Mouse (Mus musculus) R1 (cell line): Measurements from ENCODE around the gene Nhs.
A peak's percentile ranks its signal among the peaks of the same experiment; 100 is the strongest.

Experiments
- DNase-seq: peaks from one replicate; pipeline ENCODE4 v3.0.0-alpha.2; 2018; ENCODE audit warnings: low read depth, low spot score

Nhs gene

DNA sequence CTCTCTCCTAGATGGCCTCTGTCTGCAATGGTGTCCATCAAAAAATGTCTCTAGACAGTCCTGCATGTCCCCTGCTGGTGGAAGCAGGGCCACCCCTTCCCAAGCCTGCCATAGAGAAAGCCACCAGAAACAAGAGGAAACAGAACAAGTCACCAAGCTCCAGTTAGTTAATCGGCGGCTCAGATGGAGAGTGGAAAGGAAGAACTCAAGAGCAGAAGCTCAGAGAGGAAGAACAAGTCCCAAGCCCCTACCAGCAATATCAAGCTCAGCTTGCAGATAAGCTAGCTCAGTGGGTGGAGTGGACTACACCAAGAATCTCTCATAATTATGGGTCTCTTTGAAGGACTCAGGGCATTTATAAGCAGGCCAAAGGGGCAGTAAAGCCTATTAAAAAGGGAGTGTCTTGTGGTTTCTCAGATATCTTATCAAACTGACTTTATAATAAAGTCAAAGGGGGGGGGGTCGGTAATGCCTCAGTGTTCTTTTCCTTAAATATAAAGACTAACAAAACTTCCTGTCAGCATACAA is 139.4 kb downstream of the Nhs start:
- DNase-seq: no peak

DNA sequence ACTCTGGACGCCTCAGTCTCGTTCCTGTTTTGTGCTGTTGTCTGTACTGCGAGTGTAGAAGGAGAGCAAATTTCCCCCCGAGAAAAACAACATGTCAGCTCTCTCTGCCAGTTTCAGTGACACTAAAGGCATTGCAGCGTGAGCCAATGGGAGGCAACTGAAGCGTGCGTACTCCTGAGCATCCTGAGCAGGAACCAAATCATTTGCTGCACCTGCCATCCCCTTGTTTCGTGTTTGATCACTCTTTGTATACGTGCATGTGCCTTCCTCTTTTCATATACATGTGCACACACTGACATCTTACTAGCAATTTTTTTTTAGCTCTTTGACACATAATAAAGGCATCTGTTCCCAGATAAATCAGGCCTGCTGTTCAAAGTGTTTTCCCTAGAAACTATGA is 142.1 kb downstream of the Nhs start:
- DNase-seq: no peak

DNA sequence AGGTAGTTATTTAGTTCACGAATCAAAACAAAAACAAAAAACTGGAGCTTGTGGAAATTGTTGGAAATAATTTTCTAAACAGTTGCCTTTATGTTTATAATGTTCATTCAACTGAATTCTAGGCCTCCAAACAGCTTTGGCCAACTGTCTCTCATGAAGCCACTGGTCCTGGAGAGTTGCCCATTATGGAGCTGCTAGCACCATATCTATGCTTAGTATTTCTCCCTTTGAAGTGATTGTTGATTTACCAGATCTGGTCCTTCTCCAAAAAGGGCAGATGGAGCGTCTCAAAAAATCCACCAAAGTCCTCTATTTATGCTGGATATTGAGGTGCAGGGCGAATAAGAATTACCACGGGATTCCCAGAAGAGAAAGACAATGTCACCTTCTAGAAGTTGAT is 147.0 kb downstream of the Nhs start:
- no peak for DNase-seq

DNA sequence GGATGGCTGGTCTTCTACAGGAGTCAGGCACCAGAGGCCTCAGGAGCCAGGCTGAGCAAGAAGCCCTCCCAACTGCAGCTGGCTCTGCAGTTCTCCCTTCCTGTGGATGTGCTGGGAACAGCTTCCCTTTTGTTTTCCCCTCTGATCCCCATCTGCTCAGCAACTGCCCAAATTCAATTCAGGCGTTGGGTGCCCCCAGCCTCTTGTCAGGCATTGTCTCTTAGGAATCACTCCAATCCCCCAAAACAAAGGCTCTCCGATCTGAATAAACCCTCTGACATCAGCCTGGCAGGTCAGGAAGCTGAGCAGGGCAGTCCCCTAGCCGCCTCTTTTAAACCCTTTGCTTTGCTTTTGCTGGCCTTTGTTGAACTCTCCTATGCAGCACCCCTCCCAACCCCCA is 149.7 kb downstream of the Nhs start:
- DNase-seq: peak; percentile 77

DNA sequence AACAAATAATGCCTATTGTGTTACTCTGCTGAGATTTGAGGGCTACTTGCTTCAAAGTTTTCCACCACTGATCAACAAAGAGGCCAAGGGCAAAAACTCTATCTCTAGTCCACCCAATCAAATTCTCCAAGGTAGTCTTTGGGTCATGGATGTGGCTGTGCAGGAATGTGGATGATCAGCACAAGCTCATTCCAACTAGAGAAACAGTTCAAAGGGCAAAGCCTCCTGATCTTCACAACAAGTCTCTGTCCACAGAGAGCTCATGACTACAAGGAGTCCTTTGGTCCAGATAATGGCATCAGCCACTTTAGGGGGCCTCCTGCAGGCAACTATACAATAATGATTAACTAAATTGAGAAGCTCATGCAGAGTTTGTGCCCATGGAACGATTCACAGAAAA is 155.7 kb downstream of the Nhs start:
- DNase-seq: no peak

DNA sequence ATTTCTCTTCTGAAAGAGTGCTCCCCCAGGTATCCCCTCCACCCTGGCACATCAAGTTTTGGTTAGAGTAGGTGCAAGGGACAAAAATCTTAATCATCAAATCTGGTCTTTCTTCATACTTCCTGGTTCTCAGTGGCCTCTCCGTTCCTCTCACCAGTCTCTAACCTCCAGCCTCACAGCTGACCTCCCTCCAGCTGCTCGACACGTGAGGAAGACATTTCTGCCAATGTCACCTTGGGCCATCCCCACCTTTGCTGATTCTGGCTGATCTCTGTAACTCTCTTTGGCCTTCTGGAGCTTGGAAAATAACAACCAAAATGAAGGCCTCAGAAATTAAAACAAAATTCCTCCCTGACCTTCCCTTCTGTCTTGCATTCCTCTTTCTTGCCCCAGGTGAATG is 160.7 kb downstream of the Nhs start:
- no peak for DNase-seq

DNA sequence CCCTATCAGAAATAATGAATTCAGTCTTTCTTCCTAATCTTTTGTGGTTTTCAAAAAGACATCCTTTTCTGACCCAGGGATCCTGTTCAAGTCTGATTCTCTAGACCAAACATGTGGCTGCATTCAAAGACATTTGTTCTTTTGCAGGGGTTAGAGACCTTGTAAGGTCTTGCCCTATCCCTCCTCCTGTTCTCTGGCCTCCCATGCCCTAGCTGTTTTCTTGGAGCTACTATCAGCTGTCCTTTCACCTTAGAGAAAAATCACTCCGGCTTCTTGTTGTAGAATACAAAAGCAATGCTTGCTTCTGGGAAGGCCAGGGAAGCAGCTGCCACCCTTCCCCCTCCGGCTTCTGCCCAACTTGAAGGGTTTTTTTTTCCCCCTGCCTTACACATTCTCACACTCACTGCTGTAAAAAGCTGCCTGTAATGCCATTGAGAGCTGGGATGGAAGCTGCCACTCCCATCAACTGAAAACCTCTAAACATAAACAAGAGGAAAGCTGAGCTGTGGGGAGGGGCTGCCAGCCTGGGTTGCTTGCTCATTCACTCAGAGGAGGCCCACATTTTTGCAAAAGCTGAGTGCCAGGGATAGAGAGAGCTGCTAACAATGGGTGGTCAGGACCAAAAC is 162.2 kb downstream of the Nhs start:
- peak; percentile 50 for DNase-seq

DNA sequence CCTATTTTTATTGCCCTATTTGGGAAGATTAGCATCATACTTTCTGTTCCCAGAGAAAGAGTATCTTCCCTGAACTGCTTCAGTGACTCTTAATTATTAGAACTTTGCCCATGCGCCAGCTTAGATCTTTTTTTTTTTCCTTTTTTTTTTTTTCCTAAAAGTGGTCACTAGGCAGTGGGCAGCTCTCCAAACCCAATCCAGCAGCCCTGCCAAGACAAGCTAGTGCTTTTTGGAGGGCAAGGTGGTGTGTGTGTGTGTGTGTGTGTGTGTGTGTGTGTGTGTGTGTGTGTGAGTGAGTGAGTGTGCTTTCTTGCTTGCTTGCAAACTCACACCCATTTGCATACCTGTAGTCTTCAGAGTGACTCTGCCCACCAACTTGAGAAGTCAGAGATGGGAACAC is 169.4 kb downstream of the Nhs start:
- no peak for DNase-seq

DNA sequence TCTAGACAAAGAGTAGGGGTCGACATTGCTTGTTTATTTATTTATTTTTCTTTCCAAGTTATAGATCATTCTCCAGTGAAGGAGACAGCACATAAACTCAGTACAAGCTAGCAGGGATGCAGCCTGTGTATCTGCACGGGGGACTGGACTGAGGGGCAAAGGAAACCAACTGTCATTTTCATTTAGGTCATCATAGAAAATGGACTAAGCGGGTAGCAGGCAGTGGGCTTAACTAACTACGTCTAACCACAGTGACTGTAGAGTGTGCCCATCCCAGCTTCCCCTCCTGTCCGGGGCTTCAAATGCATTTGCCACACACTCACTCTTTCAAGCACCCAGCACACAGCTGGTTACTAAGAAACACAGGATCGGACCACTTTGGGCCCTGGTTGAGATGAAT is 174.6 kb downstream of the Nhs start:
- DNase-seq: no peak

DNA sequence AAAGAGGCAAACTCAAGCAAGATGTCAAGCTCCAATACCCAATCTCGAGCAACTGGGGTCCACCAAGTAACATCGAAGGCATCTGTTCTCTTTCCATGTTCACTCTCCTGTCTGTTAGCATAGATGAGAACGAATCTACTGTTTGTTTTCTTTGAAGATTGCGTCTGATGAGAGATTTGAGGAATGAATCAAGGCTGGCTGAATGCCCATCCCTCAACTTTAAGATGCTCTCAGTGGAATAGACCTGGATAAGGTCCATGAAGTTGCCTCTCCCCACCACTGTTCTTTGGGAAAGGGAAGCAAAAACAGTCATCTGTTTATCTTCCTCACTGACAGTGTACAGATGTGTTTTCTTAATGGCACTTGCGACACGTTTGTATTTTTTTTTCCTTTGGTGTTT is 178.1 kb downstream of the Nhs start:
- no peak for DNase-seq

DNA sequence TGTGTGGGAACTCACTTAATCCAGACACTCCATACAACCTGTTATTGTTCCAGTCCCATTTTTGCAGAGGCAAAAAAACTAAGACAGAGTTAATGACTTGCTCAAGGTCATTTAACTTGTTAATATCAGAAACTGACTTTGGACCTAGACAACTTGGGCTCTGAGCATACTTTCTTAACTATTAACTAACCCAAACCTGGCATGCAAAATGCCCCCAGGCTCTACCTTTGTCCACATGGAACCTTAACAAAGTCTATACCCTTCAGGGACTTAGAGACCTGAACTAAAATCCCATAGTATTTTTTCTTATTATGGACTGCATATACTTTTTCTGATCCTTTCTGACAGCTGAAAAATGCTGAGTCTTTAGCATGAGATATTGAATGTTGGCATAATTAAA is 179.6 kb downstream of the Nhs start:
- no peak for DNase-seq

DNA sequence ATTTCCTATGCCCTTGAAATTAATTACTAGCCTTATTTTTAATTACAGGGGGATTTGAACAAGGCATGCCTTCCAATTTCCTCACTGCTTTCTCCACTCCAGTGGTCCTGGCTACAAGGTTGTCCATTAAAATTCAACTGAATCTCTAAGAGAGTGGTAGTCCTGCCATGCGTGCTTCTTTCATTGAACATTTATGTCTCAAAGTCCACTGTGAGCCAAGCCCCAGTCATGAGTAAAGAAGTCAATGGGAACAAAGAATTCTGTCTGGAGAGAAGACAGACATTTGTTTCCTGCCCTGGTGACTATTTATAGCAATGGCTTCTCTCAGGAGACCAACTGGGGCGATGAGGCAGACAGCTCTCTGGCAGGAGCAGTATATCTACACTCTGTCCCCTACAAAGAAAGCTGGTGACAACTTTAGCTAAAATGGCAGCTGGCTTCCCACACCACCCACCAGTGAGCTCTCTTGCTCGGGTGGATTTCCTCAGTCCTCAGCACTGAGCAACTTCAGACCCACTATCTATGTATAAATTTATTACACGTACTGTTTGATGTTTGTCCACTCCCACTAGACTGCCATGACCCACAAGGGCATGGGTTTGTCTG is 182.2 kb downstream of the Nhs start:
- no peak for DNase-seq

DNA sequence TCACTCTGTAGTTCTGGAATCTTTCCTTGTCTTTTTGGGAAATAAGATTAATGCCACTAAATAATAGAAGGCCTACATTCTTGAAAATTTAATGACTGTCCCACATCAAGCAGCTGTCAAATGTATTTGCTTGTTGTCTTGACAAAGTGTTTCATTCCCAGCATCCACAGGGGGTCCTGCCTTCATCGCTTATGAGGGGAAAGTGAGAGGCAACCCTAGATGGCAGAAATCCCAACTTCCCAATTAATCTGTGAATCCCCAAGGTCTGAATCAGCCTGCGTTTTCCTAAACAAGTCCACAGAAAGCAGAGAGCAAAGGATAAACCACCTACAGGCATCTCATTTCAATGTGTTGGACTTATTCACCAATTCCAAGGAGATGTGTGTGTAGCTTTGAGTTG is 183.2 kb downstream of the Nhs start:
- DNase-seq: no peak

DNA sequence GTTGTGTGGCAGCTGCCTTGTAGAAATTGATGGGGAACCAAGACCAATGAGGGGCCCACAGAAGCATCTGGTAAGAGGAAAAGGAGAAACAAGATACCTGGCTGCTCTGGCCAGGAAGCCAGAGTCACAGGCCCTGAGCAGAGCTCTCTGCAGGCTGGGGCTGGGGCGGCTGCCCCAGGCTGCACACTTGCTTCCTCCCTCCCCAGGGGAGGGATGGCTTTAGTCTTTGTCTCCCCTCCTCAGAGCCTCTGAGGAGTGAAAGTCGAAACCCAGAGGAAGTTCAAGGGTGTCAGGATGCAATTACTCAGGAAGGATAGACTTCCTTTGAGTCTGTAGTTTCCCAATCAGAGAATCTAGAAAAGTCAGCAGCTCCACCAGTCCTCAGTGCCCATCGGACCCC is 186.0 kb downstream of the Nhs start:
- DNase-seq: peak; percentile 37

DNA sequence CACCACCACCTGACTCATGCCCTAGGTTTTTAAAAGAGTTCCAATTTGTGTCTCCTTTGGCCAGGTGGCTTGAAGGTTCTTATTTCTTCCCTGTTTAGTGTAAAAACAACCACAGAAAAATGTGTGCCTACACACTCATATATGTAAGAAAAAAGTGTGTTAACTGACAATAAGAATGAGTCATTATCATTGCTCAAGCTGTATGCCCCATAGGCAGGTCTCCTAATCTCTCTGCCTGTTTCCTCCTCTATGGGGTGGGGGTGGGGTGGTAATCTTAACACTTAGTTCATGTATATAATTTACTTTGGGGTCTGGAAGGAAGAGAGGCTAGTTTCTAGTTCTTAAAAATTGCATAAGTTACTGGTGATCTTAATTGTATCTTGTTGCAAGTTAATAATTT is 186.8 kb downstream of the Nhs start:
- no peak for DNase-seq

DNA sequence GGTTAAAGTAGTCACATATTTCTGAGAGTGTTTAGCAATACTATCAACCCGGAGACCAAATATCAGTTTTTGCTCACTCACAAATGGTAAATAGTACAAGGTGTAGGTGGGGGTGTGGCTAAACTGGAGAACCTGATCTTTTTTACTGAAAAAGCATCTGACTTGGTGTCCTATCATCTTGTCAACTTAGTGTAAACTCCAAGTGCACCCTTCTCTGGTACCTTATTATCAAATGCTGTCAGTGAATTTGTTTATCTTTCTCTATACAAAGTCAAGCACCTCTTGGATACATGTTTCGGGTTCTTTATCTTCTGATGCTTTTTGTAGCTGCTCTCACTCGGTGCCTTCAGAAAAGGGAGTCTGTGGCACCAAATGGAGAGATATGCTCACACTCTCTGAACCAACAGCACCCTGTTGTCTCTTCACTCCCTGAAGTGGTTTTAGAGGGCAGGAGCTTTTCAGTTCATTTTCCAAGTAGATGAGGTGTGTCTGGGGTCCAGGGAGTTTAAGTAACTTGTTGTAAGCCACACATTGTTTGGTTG is 187.5 kb downstream of the Nhs start:
- DNase-seq: peak; percentile 41

DNA sequence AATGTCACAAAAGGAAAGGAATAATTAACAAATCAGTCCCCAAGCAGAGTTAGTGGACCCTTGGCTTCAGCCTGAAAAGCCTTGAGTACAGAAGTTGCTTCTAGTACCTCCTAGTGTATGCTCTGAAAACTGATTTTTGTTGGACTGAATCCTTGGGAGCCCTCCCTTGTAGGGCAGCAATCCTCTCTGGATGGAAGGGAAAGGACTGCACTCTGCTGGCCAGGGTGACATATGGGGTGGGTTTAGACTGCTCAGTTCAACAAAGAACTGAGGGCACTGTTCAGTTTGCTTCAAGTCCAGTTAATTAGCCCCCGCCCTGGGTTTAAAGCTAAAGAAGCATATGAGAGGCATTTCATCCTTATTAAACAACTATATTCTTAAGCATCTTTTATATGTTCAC is 188.4 kb downstream of the Nhs start:
- no peak for DNase-seq

DNA sequence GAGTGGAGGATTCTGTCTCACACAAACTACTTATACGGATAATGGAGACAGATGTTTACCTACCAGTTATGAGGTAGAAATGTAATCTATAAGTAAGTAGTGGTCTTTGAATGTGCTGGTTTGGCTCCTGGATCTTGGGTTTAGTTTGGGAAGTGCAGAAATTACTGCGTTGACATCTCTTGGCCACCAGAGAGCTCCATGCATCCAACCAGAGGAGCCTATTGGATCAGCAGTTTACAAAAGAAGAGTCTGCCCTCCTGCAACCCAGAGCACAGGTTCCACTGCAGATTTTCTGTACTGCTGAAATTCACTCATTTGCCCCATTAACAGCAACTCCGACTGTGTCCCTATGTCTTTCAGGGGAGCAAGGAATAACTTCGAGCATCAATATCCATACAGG is 191.8 kb downstream of the Nhs start:
- DNase-seq: peak; percentile 38

DNA sequence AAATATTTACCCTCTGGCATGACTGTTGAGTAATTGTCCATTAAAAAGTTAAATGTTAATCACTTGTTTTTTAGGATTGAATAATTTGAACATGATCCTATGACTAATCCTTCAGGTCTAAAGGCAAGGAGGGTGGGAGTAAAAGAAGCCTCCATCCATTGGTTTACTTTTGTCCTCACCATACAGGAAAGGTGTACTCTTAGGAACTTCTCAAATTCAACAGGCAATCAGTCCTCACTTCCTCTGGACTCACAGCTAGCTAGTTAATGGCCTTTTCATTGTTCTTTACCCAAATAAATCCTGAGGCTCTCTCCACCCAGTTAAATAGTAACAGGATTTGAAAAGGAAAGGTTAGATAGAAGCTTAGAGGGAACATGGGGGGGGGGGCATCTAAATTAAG is 196.2 kb downstream of the Nhs start:
- DNase-seq: no peak

DNA sequence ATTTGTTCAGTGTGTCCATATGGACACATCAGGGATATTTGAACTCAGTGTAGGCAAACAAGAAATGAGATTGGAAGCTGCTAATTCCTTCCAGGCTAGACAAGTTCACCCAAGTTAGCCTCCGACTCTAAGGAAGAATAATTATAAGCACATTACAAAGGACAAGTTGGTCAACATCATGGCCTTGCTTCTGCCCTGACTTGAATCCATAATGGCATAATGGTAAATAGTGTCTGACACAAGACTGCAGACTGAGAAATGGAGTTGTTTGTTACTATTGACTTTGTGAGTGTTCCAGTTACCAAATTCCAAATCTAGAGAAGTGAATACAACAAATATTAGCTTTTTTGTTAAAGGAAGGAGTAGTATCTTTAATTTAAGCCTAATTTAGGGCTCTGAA is 196.7 kb downstream of the Nhs start:
- DNase-seq: no peak

DNA sequence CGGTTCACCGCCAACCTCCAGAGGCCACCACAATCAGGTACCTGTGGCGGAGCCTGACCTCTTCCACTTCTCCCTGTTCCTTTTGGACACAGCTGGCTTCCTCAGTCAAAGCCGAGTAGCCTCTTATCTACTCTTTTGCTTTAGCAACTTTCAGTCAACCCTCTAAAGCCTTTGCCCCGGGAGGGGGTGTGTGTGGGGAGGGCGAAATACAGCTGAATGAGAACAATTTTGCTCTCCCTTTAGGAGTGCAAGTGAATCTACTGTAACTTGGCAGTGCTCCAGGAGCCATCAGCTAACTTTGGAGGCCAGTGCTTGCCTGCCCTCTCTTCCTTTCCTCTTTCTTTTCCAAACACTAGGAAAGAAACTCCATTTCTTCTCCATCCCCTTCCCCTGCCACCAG is 197.8 kb downstream of the Nhs start:
- DNase-seq: no peak

DNA sequence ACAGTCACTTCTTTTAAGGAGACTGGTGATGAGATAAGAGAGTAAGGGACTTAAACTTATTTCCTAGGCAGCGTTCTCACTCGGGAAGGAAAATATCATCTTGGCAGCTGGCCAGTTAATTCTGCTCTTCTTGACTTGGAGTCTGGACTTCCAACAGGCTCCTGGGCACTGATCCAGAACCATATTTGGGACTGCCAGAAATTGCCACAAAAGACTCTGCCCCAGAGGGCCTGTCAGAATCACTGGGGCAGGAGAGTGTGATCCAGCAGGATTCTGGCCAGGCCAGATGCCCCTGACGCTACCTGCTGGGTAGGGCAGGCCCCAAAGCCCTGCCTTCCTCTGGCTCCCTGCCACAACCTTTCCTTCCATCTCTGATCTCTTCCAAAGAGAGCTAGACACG is 198.4 kb downstream of the Nhs start:
- no peak for DNase-seq

DNA sequence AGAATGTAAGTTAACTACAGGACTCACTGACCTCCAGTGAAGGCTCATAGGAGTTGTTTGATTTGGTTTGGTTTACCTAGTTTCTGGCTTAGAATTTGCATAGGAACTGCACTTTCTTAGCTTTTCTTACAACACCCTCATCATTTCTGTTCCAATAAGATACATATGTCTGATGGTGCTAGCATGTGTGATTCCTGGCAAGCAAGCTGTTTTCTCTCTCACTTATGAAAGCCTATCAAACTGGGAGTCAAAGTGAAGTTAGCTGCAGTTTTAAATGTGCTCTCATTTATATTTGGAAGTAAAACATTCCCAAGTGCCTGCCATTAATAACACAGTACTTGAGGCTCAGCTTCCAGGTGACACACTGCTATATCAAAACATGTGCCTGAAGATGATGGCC is 207.2 kb downstream of the Nhs start:
- no peak for DNase-seq
